Mouse (Mus musculus): ENCODE results near the gene 3830417A13Rik.

Gene 3830417A13Rik

DNA sequence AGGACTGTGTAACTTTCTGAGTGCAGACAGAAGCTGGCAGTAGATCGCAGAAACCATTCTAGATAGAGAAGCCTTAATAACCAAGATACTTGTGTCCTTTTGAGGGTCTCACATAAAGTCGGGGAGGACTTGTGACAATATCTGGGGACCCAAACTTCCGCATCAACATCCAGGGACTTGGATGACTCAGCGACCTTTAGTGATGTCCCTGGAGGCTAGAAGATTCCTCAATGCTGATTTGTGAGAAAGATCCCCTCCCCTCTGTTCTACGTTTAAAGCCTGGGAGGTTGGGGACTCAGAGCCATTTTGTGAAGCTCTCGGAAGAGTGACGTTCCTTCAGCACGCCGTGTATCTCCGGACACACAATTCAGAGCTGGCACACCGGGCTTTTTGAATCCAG is at the start of gene 3830417A13Rik:
Gene 3830417A13Rik (plus strand): TSS at position 301 of the 400 bp plus-strand sequence.
- DNase-seq (ENCODE audit: low read depth, low spot score): no peak

DNA sequence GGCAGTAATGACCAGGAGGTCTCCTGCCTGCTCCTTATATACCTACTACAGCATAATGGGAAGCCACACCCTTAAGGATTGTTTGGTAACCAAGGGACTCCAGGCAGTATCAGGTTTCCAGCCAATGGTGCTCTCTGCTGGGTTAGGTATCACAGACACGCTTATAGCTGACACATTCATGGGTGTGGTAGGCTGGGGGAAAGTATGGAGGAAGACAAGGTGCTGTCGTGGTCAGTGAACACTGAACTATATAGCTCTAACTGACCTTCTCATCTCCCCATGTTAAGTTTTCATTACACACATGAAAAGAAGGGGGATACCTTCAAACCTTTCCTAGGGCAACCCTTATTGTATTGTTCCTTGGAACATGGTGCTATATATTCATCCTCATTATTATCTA is 21.2 kb upstream of the 3830417A13Rik start, which contains the start of gene Gm6760:
Gene Gm6760 (minus strand): TSS at position 101 of the 400 bp plus-strand sequence.
- DNase-seq (ENCODE audit: low read depth, low spot score): no peak

DNA sequence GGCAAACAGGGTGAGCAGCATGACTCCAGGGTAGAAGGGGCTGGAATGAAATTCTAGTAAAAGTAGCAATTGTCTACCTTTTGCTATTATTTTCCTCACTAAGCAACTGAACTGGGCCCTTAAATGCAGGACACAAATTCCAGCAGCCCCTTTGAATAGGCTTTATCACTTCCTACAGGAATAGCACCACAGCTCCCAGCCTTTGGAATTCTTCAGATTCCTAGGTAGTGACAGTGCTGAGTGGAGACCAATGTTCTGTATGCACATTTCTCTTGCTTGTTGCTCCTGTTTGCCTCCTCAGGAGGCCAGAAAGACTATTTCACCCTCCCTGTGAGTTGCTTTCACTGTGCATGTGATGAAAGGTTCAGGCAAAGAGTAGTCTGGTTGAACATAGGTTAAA is 7.9 kb downstream of the 3830417A13Rik start:
- DNase-seq (ENCODE audit: low read depth, low spot score): no peak
